Mouse (Mus musculus): Measurements from ENCODE around the gene Gm9268.
"Not testable (repeated sequence)": the region's sequence is repeated elsewhere in the genome, so short reads cannot be mapped to it uniquely, and the experiment has no call there.

The Gm9268 gene

DNA sequence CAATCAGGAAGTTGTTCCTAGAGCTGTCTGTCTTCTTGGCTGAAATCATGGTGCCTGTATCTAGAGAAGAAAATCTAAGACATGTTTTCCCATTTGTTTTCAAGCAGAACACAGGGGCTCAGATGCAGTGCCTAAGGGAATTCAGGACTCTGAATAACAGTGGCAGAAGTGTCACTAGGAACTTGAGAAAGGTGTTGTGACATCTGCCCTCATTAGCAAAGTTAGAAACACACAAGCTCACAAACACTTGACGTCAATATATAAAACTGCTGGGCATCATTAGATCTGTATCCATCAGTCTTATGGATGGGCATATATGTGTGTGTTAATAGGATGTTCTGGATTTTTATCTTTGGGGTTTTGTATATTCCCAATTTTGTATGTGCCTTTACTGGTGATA lies at the start of gene Gm9268:
Gm9268 (plus strand) TSS at position 301 of the 400 bp plus-strand sequence.
- not testable (repeated sequence) for DNase-seq

DNA sequence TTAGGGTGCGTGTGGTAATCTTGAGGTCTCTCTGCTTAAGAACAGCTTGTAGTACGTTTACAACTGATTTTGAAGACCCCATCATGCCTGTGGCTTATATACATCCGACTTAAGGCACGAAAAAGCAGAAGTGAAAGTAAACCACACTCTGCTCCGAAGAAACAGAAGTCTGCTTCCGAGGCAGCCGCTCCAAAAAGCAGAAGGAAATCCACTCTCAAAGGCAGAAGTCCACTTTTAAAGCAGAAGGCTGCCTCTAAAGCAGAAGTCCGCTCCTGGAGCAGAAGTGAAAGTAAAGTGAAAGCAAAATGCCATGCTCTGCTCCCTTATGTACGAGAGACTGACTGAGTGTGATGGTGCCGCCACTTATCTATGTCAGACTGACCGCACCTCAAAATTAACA lies 38.5 kb upstream of the Gm9268 start:
- DNase-seq = no peak

DNA sequence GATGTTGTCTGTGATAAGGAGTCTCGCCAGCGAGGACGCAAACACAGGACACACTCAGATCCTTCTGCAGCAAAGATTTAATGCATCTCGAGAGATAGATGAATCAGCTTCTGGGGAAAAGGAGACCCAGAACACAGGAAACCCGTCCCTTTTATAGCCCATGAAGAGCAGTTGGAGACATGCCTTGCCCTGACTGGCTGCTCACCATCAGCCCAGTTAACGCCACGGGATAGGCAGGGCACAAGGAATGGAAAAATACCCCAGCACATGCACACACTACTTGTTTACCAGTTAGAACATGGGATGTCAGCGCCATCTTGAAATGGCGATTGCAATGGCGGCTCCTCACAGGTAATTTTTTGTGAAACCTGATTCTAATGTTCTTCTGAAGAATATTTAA lies 37.8 kb upstream of the Gm9268 start:
- no peak for DNase-seq

GRCm38 (mm10) chr7:43077831-43078230 lies 59.3 kb downstream of the Gm9268 start:
- DNase-seq = no peak
